ENCODE assay signal across 8 mouse cellular contexts in the genomic region with DNA sequence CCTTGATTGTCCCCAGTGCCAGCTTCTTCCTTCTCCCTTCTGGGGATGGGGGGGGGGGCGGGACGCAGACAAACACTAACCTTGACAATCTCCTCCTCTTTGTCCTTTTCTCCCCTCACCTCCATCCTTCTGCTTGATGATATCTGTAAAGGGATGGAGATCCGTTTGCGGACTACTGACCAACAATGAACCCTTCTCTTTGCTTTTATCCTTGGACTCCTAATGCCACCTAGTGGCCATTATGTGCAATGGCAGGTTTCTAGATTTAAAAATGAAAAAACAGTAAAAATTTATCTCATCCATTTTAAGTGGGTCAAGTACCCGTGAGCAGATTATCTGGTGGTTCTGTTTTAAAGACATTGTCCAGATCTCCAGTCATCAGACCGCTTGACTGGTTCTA. TPM values are rescaled to one million over a fixed set of nuclear protein-coding genes. Genes with fewer than 3 reads are reported as not detected.
A peak's percentile ranks its signal among the peaks of the same experiment; 100 is the strongest.
DNase-seq lines count a peak whose midpoint lies in the region; ATAC-seq and TF ChIP-seq lines count a peak whose summit lies in the region.

No protein-coding gene starts in this region.

- H3K9ac ChIP-seq in MEL (ENCODE audit: control insufficient read depth, low read depth, low read length, poor library complexity, severe bottlenecking): peak overlapping the region; percentile 52
- H3K9ac ChIP-seq in forebrain, embryonic 14.5 days (ENCODE audit: low read length): peak overlapping the region; percentile 46; the same call in 1 of the 2 replicates

- TF ChIP-seq POLR2A in MEL (IDR thresholded peaks at IDR 0.05; ENCODE audit: control insufficient read depth in 1 of 2, insufficient read depth in 1 of 2, low read depth in 1 of 2, low read length in 2 of 2, poor library complexity in 1 of 2): no peak

- TF ChIP-seq RAD21 in MEL (IDR thresholded peaks at IDR 0.05; ENCODE audit: low read depth, low read length): peak; percentile 77

- no peaks in the 10 kb centered on the region for H3K9me3 ChIP-seq in MEL (replicated peaks; ENCODE audit: insufficient read depth, low read length)
- no peaks in the 10 kb centered on the region for H3K9me3 ChIP-seq in forebrain, embryonic 14.5 days (replicated peaks; ENCODE audit: control insufficient read depth, low read length)

- WGBS in forebrain, embryonic 14.5 days: under 1% methylated on average over 6 of the region's 6 CpGs

- DNase-seq in heart, adult 18-20 months: peak; percentile 16 to 28
- DNase-seq in heart, postnatal 36 days: no peak
- DNase-seq in MEL (ENCODE audit: low read depth, low spot score): peak; percentile 64
- DNase-seq in forebrain, embryonic 14.5 days (ENCODE audit: low spot score): peak; percentile 74
- DNase-seq in mesoderm, embryonic 11.5 days (ENCODE audit: low read depth, low spot score): peak; percentile 60
- no peak for DNase-seq in spleen, postnatal 4 days (ENCODE audit: low spot score in 2 of 2)
- no peak for DNase-seq in right cerebral cortex, adult 2 months (ENCODE audit: low spot score in 2 of 2)
- DNase-seq in adrenal gland, adult 8-10 months: no peak

- peak overlapping the region in 1 of 2 experiments; percentile 20; a peak in 2 of 4 replicates for H3K4me3 ChIP-seq in MEL (ENCODE audit: control insufficient read depth in 1 of 2, insufficient read depth in 1 of 2, low read depth in 2 of 2, low read length in 2 of 2)
- peak overlapping the region; percentile 16; the same call in 1 of the 2 replicates for H3K4me3 ChIP-seq in forebrain, embryonic 14.5 days (ENCODE audit: low read depth, low read length)

- intact Hi-C loops in heart, postnatal 36 days (cut with DNase I): loop anchor here (1.0 to 10.0 kb wide), 4 partner anchors 34 to 351 kb away; a partner anchor contains a TSS

- ATAC-seq in forebrain, embryonic 14.5 days: no peak

- H3K4me1 ChIP-seq in MEL (ENCODE audit: control insufficient read depth in 1 of 2, insufficient read depth in 2 of 2, low read length in 2 of 2): peaks cover 0 to 6% of the 10 kb centered on the region in 2 experiments; a peak in 2 of 4 replicates
- H3K4me1 ChIP-seq in forebrain, embryonic 14.5 days (ENCODE audit: control insufficient read depth, insufficient read depth, low read length): no peaks in the 10 kb centered on the region

- H3K4me2 ChIP-seq in forebrain, embryonic 14.5 days (ENCODE audit: low read length): peak overlapping the region; percentile 42

- no peaks in the 10 kb centered on the region for H3K27me3 ChIP-seq in MEL (ENCODE audit: control insufficient read depth in 1 of 2, insufficient read depth in 2 of 2, low read length in 2 of 2)
- no peaks in the 10 kb centered on the region for H3K27me3 ChIP-seq in forebrain, embryonic 14.5 days (replicated peaks; ENCODE audit: control insufficient read depth, insufficient read depth, low read length)

- no peak overlapping the region for H3K27ac ChIP-seq in MEL (ENCODE audit: control insufficient read depth, low read depth, low read length)
- H3K27ac ChIP-seq in forebrain, embryonic 14.5 days (ENCODE audit: low read depth, low read length): no peak overlapping the region

- H3K36me3 ChIP-seq in MEL (ENCODE audit: control insufficient read depth in 1 of 2, insufficient read depth in 2 of 2, low read length in 2 of 2): peaks cover 0 to 3% of the 10 kb centered on the region in 2 experiments; a peak in 1 of 4 replicates
- no peaks in the 10 kb centered on the region for H3K36me3 ChIP-seq in forebrain, embryonic 14.5 days (ENCODE audit: control insufficient read depth, insufficient read depth, low read length)

- H3K79me2 ChIP-seq in MEL (ENCODE audit: control insufficient read depth, insufficient read depth, low read length, poor library complexity): peaks cover 2% of the 10 kb centered on the region; the same call in 1 of the 2 replicates

- TF ChIP-seq CTCF in MEL (IDR thresholded peaks at IDR 0.05 in 2 of 3, conservative IDR thresholded peaks at IDR 0.05 in 1 of 3; ENCODE audit: control insufficient read depth in 1 of 3, insufficient read depth in 1 of 3, low read depth in 2 of 3, low read length in 3 of 3, poor library complexity in 1 of 3, severe bottlenecking in 1 of 3): peak; percentile 25 to 82 (median 77); a peak in 5 of 6 replicates

- no peak for TF ChIP-seq EP300 in MEL (IDR thresholded peaks at IDR 0.05; ENCODE audit: low read depth in 1 of 2, low read length in 2 of 2)

TF ChIP-seq in MEL, 35 proteins besides CTCF, POLR2A, EP300 and RAD21 (continues in another document):
- TF ChIP-seq NELFE (IDR thresholded peaks at IDR 0.05; ENCODE audit: low read depth, low read length) (no peak), NRF1 (IDR thresholded peaks at IDR 0.05; ENCODE audit: insufficient read depth, low read depth, low read length, poor library complexity, severe bottlenecking) (no peak), ZMIZ1 (IDR thresholded peaks at IDR 0.05; ENCODE audit: low read depth, low read length) (no peak), MXI1 (IDR thresholded peaks at IDR 0.05; ENCODE audit: low read depth, low read length) (no peak), BHLHE40 (IDR thresholded peaks at IDR 0.05; ENCODE audit: borderline replicate concordance, low read depth, low read length) (no peak), TCF12 (IDR thresholded peaks at IDR 0.05; ENCODE audit: low read depth, low read length) (no peak), CHD1 (IDR thresholded peaks at IDR 0.05; ENCODE audit: low read depth, low read length) (no peak), ELF1 (IDR thresholded peaks at IDR 0.05; ENCODE audit: low read depth, low read length) (no peak), MYB (IDR thresholded peaks at IDR 0.05; ENCODE audit: low read depth, low read length) (no peak), ZNF384 (IDR thresholded peaks at IDR 0.05; ENCODE audit: low read depth, low read length) (peak; percentile 58), POLR2AphosphoS2 (IDR thresholded peaks at IDR 0.05; ENCODE audit: low read length) (no peak), MAZ (IDR thresholded peaks at IDR 0.05; ENCODE audit: low read depth, low read length) (no peak), SIN3A (IDR thresholded peaks at IDR 0.05; ENCODE audit: low read length) (0 out of 2 replicates have a peak, but pooled peaks have one; percentile 4), POLR2AphosphoS5 (IDR thresholded peaks at IDR 0.05; ENCODE audit: borderline replicate concordance, low read depth, low read length) (no peak), MAX (IDR thresholded peaks at IDR 0.05; ENCODE audit: low read length) (no peak), UBTF (IDR thresholded peaks at IDR 0.05; ENCODE audit: borderline replicate concordance, insufficient read depth, low read depth, low read length) (no peak), TAL1 (IDR thresholded peaks at IDR 0.05; ENCODE audit: low read length) (no peak), MEF2A (IDR thresholded peaks at IDR 0.05; ENCODE audit: extremely low read depth, insufficient replicate concordance, low read depth, low read length, poor library complexity, severe bottlenecking) (no peak), KAT2A (conservative IDR thresholded peaks at IDR 0.05; ENCODE audit: low read depth, low read length) (no peak), E2F4 (IDR thresholded peaks at IDR 0.05; ENCODE audit: borderline replicate concordance, low read depth, low read length) (no peak), USF2 (IDR thresholded peaks at IDR 0.05; ENCODE audit: borderline replicate concordance in 1 of 2, insufficient read depth in 1 of 2, low read depth in 1 of 2, low read length in 2 of 2) (no peak), SMC3 (IDR thresholded peaks at IDR 0.05; ENCODE audit: low read depth, low read length) (peak; percentile 63), TBP (IDR thresholded peaks at IDR 0.05; ENCODE audit: low read depth, low read length) (0 out of 2 replicates have a peak, but pooled peaks have one; percentile 16), ZKSCAN1 (IDR thresholded peaks at IDR 0.05; ENCODE audit: low read depth, low read length) (no peak), MYC (IDR thresholded peaks at IDR 0.05; ENCODE audit: low read depth, low read length) (no peak), RCOR1 (IDR thresholded peaks at IDR 0.05; ENCODE audit: low read depth, low read length) (no peak), GABPA (IDR thresholded peaks at IDR 0.05; ENCODE audit: low read depth, low read length) (no peak)

RNA-seq across cellular contexts. Expression of a gene that starts 3.5 kb away (rescaled TPM):
- under 1 TPM; 0.69 to 0.85 TPM for total RNA-seq in heart, adult 18-20 months (2021)
- total RNA-seq in heart, postnatal 36 days (2021): under 1 TPM; 0.44 to 0.60 TPM
- 1.6 and 1.9 TPM in 2 replicates for total RNA-seq in MEL (2012; rRNA removed)
- polyA plus RNA-seq in MEL (2012; ENCODE audit: insufficient read depth in 1 of 2, insufficient read length in 2 of 2, low read depth in 1 of 2, low replicate concordance in 2 of 2, missing spikeins in 1 of 2): 1 to 10 TPM in 1 of 2 experiments, not detected in 1; 2.3 TPM
- 10.8 and 14.5 TPM in 2 replicates for polyA plus RNA-seq in forebrain, embryonic 14.5 days (2014; fragmentation: Nextera tagmentation; extraction: Ambion mirVana)
- total RNA-seq in adrenal gland, adult 8-10 months (2022): 1 to 10 TPM; 2.0 to 4.9 (median 2.9) TPM

RNA-seq across cellular contexts. Expression of a gene that starts 11.3 kb away (rescaled TPM):
- 10 to 100 TPM; 19.1 to 21.7 TPM for total RNA-seq in heart, adult 18-20 months (2021)
- 10 to 100 TPM; 20.6 to 23.1 TPM for total RNA-seq in heart, postnatal 36 days (2021)
- total RNA-seq in MEL (2012; rRNA removed): 22.0 and 24.8 TPM in 2 replicates
- 10 to 100 TPM in 1 of 2 experiments, not detected in 1; 33.3 TPM for polyA plus RNA-seq in MEL (2012; ENCODE audit: insufficient read depth in 1 of 2, insufficient read length in 2 of 2, low read depth in 1 of 2, low replicate concordance in 2 of 2, missing spikeins in 1 of 2)
- polyA plus RNA-seq in forebrain, embryonic 14.5 days (2014; fragmentation: Nextera tagmentation; extraction: Ambion mirVana): 12.8 and 13.8 TPM in 2 replicates
- total RNA-seq in adrenal gland, adult 8-10 months (2022): 10 to 100 TPM; 28.7 to 36.3 (median 34.4) TPM

RNA-seq across cellular contexts. Expression of a gene that starts 32.0 kb away (rescaled TPM):
- total RNA-seq in heart, adult 18-20 months (2021): not detected
- not detected for total RNA-seq in heart, postnatal 36 days (2021)
- total RNA-seq in MEL (2012; rRNA removed): 0.13 and 0.19 TPM in 2 replicates
- under 1 TPM in 1 of 2 experiments, not detected in 1; 0.19 TPM for polyA plus RNA-seq in MEL (2012; ENCODE audit: insufficient read depth in 1 of 2, insufficient read length in 2 of 2, low read depth in 1 of 2, low replicate concordance in 2 of 2, missing spikeins in 1 of 2)
- 69.3 and 73.8 TPM in 2 replicates for polyA plus RNA-seq in forebrain, embryonic 14.5 days (2014; fragmentation: Nextera tagmentation; extraction: Ambion mirVana)
- total RNA-seq in adrenal gland, adult 8-10 months (2022): not detected

RNA-seq across cellular contexts. Expression of a gene that starts 45.5 kb away (rescaled TPM):
- total RNA-seq in heart, adult 18-20 months (2021): 1 to 10 TPM; 9.0 to 9.1 TPM
- total RNA-seq in heart, postnatal 36 days (2021): 1 to 10 TPM; 7.9 to 8.3 TPM
- total RNA-seq in MEL (2012; rRNA removed): 6.5 and 6.7 TPM in 2 replicates
- polyA plus RNA-seq in MEL (2012; ENCODE audit: insufficient read depth in 1 of 2, insufficient read length in 2 of 2, low read depth in 1 of 2, low replicate concordance in 2 of 2, missing spikeins in 1 of 2): 100 to 1,000 TPM in 1 of 2 experiments, 1 to 10 TPM in 1; 4.2 to 137 TPM
- 96.6 and 101 TPM in 2 replicates for polyA plus RNA-seq in forebrain, embryonic 14.5 days (2014; fragmentation: Nextera tagmentation; extraction: Ambion mirVana)
- 10 to 100 TPM; 15.6 to 25.6 (median 19.2) TPM for total RNA-seq in adrenal gland, adult 8-10 months (2022)

Comparison
In these comparisons a context has a peak if more than half of its experiments do, and no peak if none do; other contexts are left out.
1. DNase-seq: peak in heart, adult 18-20 months (2 of 2), MEL (single experiment), forebrain, embryonic 14.5 days (single experiment) and mesoderm, embryonic 11.5 days (single experiment); none in heart, postnatal 36 days (0 of 2), spleen, postnatal 4 days (0 of 2), right cerebral cortex, adult 2 months (0 of 2) and adrenal gland, adult 8-10 months (single experiment).